Mouse (Mus musculus): ENCODE results near the gene Mink1. TPM values are rescaled to one million over a fixed set of nuclear protein-coding genes. Genes with fewer than 3 reads are reported as not detected.

Gene Mink1
- polyA plus RNA-seq, 1 experiment from 2014 or later: 63.2 TPM

DNA sequence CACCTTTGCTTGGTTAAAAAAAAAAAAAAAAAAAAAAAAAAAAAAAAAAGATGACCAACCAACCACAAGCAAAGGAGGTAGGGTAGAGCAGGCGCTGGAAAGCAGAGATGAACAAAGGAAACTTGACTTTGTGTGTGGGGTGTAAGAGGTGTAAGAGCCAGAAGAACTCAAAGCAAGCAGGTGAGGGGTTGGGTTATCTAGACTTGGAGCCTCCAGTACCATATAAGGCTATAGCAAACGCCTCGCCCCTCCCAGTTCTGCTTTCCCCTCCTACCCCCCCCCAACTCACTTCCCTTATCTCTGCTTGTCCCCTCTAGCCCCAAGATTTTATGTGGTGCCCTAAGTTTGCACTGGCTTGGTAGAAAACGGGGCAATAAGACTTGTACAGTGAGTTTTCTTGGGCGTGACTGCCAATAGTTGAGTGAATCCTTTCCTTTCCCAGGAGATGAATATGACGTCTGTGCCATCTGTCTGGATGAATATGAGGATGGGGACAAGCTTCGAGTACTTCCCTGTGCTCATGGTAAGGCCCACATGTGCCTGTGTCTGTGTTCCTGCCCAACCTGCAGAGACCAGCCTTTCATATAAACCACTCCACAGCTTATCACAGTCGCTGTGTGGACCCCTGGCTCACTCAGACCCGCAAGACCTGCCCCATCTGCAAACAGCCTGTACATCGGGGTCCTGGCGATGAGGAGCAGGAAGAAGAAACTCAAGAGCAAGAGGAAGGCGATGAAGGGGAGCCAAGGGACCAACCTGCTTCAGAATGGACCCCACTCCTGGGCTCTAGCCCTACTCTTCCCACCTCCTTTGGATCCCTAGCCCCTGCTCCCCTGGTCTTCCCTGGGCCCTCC, 87.9 kb downstream of the Mink1 start:
- CTCF ChIA-PET: no interaction called here
- ATAC-seq: no peak
- no peaks in the 10 kb centered on the region for H3K27me3 ChIP-seq
- DNase-seq (ENCODE audit: low read depth, low spot score): no peak
- no peak for TF ChIP-seq CTCF (IDR thresholded peaks at IDR 0.05)
- in situ Hi-C loops (cut with MboI; ENCODE audit: low pct_unique_long_range_greater_than_20kb): no loop called here
- POLR2A ChIA-PET: interaction anchor here (0.6 to 4.2 kb wide), 3 partner anchors 18 to 127 kb away, joined by 3 to 21 read pairs (median 15); partner anchors contain the start of gene Spag7

DNA sequence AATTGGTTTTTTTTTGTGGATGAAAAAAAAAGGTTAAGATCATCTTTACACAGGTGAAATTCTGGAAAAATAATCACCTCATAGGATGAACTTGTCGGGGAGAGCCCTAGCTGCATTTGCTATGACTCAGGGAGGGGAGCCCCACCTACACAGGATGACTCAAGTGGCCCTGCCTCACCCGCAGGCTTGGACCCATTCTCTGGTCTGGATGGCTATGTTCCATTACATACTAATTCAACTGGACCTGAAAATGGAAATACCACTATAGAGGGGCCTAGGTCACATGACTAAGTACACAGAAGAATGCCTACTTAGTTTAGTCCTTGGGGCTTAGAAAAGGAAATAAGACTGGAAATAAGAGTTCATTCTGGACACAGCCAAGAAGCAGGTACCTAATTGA, 88.7 kb downstream of the Mink1 start:
- ChIA-PET CTCF (interaction anchor here (1.7 kb wide), 1 partner anchor 46 kb away, joined by 4 read pairs; no protein-coding TSS in a partner anchor), POLR2A (interaction anchor here (3.1 kb wide), 1 partner anchor 17 kb away, joined by 15 read pairs; the partner anchor contains the start of gene Spag7)
- no peak for TF ChIP-seq CTCF (IDR thresholded peaks at IDR 0.05)
- ATAC-seq: no peak
- in situ Hi-C loops (cut with MboI; ENCODE audit: low pct_unique_long_range_greater_than_20kb): no loop called here
- no peaks in the 10 kb centered on the region for H3K27me3 ChIP-seq
- no peak for DNase-seq (ENCODE audit: low read depth, low spot score)

- DNase-seq (ENCODE audit: low read depth, low spot score) (no peak), ATAC-seq (no peak)
- no peaks in the 10 kb centered on the region for H3K27me3 ChIP-seq
- in situ Hi-C loops (cut with MboI; ENCODE audit: low pct_unique_long_range_greater_than_20kb): no loop called here
- ChIA-PET CTCF (interaction anchor here (0.5 to 1.7 kb wide), 2 partner anchors 45 to 134 kb away, joined by 3 to 4 read pairs; no protein-coding TSS in a partner anchor), POLR2A (interaction anchor here (3.1 kb wide), 1 partner anchor 16 kb away, joined by 15 read pairs; the partner anchor contains the start of gene Spag7)
- TF ChIP-seq CTCF (IDR thresholded peaks at IDR 0.05): no peak
These were observed 89.6 kb downstream of the Mink1 start for GRCm38 (mm10) chr11:70652029-70652883.

DNA sequence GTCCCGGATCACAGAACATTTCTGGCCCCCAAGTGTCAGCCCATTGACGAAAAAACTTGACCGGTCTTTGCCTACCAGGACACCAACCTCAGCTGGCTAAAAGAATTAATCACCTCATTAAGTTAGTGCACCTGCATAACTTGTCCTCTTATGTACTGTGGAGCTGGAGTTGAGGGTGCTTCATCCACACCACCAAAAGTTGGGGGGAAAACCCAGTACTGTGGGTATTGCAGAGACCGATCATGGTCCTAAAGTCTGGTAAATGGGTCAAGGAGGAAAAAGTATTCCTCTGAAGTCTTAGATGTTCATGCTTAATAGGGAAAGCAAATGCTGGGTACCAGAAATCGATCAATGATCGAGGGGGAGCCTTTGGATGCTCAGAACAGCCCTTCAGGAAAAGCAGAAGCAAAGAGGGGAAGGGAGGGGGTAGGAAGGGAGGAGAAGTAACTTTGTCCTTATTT, 90.2 kb downstream of the Mink1 start:
- no peaks in the 10 kb centered on the region for H3K27me3 ChIP-seq
- TF ChIP-seq CTCF (IDR thresholded peaks at IDR 0.05): no peak
- DNase-seq (ENCODE audit: low read depth, low spot score): no peak
- no peak for ATAC-seq
- ChIA-PET POLR2A (interaction anchor here (3.1 kb wide), 1 partner anchor 15 kb away, joined by 15 read pairs; the partner anchor contains the start of gene Spag7), CTCF (interaction anchor here (1.7 kb wide), 1 partner anchor 45 kb away, joined by 4 read pairs; no protein-coding TSS in a partner anchor)
- in situ Hi-C loops (cut with MboI; ENCODE audit: low pct_unique_long_range_greater_than_20kb): no loop called here

DNA sequence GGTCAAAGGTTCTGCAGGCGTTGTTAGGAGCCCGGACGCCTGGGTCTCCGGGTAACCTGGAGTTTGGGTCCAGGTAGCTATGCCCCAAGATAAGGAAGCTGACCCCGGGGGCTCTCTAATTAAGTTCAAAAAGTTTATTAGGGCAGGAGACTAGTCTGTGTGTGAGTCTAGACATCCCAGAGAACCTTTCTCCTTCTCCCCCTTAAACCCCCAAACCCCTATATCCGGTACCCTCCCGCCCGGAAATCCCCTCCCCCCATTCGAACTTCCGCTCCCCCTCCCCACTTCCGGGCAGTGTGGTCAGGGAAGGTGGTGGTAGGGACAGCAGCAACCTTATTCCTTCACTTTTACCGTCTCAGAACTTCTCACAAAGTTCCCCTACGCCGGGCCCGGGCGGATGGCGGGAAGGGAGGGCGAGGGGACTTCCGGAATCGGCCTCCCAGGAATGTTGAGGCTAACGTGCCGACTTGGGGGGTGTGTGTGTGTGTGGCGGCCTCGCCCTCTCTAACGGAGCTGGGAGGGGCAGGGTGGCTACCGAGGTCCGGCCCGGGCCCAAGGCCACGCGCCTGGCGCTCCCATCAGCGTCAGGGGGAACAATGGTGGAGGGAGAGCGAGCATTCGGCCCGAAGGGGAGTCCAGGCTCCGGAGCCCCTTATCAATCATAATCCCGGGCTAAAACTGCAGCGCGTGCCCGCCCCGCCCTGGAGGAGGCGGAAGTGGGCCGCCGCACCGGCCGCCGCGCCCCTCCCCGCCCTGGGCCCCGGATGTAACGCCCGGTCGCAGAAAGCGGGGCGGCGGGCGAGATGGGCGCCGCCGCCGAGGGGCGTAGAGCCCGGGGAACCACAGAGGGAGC, 90.9 kb downstream of the Mink1 start:
- ATAC-seq: peak; percentile 12
- POLR2A ChIA-PET: interaction anchor here (3.1 to 6.4 kb wide), 2 partner anchors 14 to 15 kb away, joined by 15 to 52 read pairs; partner anchors contain the start of gene Spag7
- no peak for TF ChIP-seq CTCF (IDR thresholded peaks at IDR 0.05)
- in situ Hi-C loops (cut with MboI; ENCODE audit: low pct_unique_long_range_greater_than_20kb): no loop called here
- DNase-seq (ENCODE audit: low read depth, low spot score): no peak
- no peaks in the 10 kb centered on the region for H3K27me3 ChIP-seq
- CTCF ChIA-PET: no interaction called here

DNA sequence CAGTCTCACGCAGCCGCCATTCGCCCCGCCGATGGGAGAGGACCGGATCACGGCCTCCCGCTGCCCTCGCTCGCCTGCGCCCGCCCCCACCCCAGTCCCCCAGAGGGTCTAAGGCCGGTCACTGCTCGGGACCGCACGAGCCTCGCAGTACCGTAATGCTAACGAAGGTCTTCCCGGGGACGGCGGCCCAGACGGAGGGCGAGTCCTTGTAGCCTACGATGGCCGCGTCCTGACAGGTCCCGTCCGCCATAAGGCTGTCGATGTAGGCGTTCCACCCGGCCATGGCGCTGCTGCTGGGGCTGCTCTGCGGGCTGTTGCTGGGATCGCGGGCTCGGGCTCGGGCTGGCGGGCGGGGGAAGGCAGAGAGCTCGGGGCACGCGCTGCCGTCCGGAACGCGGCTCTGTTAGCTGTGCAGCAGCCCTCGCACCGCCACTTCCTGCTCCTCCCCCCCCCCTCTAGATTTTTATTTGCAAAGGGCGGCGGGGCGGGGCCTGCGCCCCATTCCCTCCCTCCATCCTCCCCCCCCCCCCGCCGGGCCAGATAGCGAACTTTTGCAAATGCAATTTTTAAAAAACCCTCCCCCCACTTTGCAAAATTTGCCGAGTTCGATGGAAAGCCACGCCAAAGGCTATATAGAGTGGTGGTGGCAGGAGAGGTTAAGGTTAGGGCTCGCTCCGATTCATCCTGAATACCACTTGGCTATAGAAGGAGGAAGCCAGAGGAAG, 91.7 kb downstream of the Mink1 start, which contains the start of gene Pfn1:
Gene Pfn1, minus strand, starts transcription at position 447 of the 725 bp plus-strand sequence.
- in situ Hi-C loops (cut with MboI; ENCODE audit: low pct_unique_long_range_greater_than_20kb): no loop called here
- H3K27me3 ChIP-seq: no peaks in the 10 kb centered on the region
- no peak for TF ChIP-seq CTCF (IDR thresholded peaks at IDR 0.05)
- DNase-seq (ENCODE audit: low read depth, low spot score) (no peak), ATAC-seq (peak; percentile 32)
- POLR2A ChIA-PET: interaction anchor here (6.4 kb wide), 1 partner anchor 13 kb away, joined by 52 read pairs; the partner anchor contains the start of gene Spag7
- CTCF ChIA-PET: no interaction called here

GRCm38 (mm10) chr11:70654923-70655570, 92.4 kb downstream of the Mink1 start:
- in situ Hi-C loops (cut with MboI; ENCODE audit: low pct_unique_long_range_greater_than_20kb): no loop called here
- ATAC-seq: peak; percentile 24
- no peaks in the 10 kb centered on the region for H3K27me3 ChIP-seq
- CTCF ChIA-PET: no interaction called here
- no peak for TF ChIP-seq CTCF (IDR thresholded peaks at IDR 0.05)
- POLR2A ChIA-PET: interaction anchor here (1.8 to 6.4 kb wide), 2 partner anchors 8 to 13 kb away, joined by 3 to 52 read pairs; partner anchors contain the start of genes Rnf167, Slc25a11 and Spag7
- DNase-seq (ENCODE audit: low read depth, low spot score): no peak

All from Patski (cell line).